Mouse (Mus musculus) forebrain, embryonic 10.5 days (tissue): Measurements from ENCODE around the gene Prr23a1. TPM values are rescaled to one million over a fixed set of nuclear protein-coding genes. Genes with fewer than 3 reads are reported as not detected.

Source experiments
- DNase-seq: peaks from one replicate; pipeline ENCODE4 v3.0.0-alpha.2; 2017; ENCODE audit warnings: low spot score; ENCODE audit errors: extremely low spot score
- H3K27ac ChIP-seq: fragments of 300-500 bp; sonication (generic); 2 replicates; pipeline ENCODE4 v1.5.1; 2016; ENCODE audit warnings: mild to moderate bottlenecking
- H3K27me3 ChIP-seq: fragments of 300-500 bp; sonication (generic); 2 replicates; pipeline ENCODE4 v1.6.1; 2016; ENCODE audit warnings: mild to moderate bottlenecking; ENCODE audit not compliant: poor library complexity, severe bottlenecking
- H3K36me3 ChIP-seq: fragments of 300-500 bp; sonication (generic); replicated peaks from 2 replicates; pipeline ENCODE4 v1.6.1; 2016; ENCODE audit warnings: mild to moderate bottlenecking, moderate library complexity
- H3K4me1 ChIP-seq: fragments of 300-500 bp; sonication (generic); 2 replicates; pipeline ENCODE4 v1.6.1; 2016
- H3K4me3 ChIP-seq: fragments of 300-500 bp; sonication (generic); 2 replicates; pipeline ENCODE4 v1.5.1; 2016; ENCODE audit warnings: mild to moderate bottlenecking, moderate library complexity
- H3K9me3 ChIP-seq: fragments of 300-500 bp; sonication (generic); 2 replicates; pipeline ENCODE4 v1.6.1; 2016; ENCODE audit warnings: mild to moderate bottlenecking, moderate library complexity
- WGBS: fragments of 180-500 bp; shearing (Covaris S2); methylation state at CpG from one replicate; pipeline ENCODE4 v1.1.7; 2016; 5-methylcytosine and 5-hydroxymethylcytosine counted together
- polyA plus RNA-seq: library from polyadenylated mRNA; unstranded; fragments of >200 nt; fragmentation: Nextera tagmentation; extraction: Ambion mirVana; gene quantifications from 2 replicates; pipeline ENCODE4 v1.2.1, GENCODE M21; 2016

The Prr23a1 gene
- polyA plus RNA-seq, 1 experiment from 2014 or later: 0.16 TPM

GRCm38 (mm10) chr9:98829508-98829907 lies 12.8 kb upstream of the Prr23a1 start:
- Histone ChIP-seq H3K27ac (no peak overlapping the region), H3K4me1 (peaks cover 10% of the 10 kb centered on the region; the same call in 1 of the 2 replicates), H3K9me3 (no peaks in the 10 kb centered on the region), H3K4me3 (no peak overlapping the region), H3K27me3 (no peaks in the 10 kb centered on the region), H3K36me3 (no peaks in the 10 kb centered on the region)
- 65% methylated on average over 5 of the region's 5 CpGs for WGBS
- no peak for DNase-seq

- Histone ChIP-seq H3K9me3 (peaks cover 6% of the 10 kb centered on the region; the same call in 1 of the 2 replicates), H3K4me1 (peaks cover 4% of the 10 kb centered on the region; the same call in 1 of the 2 replicates), H3K4me3 (no peak overlapping the region), H3K27ac (no peak overlapping the region), H3K36me3 (no peaks in the 10 kb centered on the region), H3K27me3 (peaks cover 7% of the 10 kb centered on the region; the same call in 1 of the 2 replicates)
- 91% methylated on average over 7 of the region's 7 CpGs for WGBS
- no peak for DNase-seq
These were observed 4.7 kb upstream of the Prr23a1 start for GRCm38 (mm10) chr9:98837537-98838074.

- no peak within 1 kb of the TSS for H3K4me3 ChIP-seq
- no peaks in the 10 kb centered on the region for H3K9me3 ChIP-seq
- H3K4me1 ChIP-seq: no peaks in the 10 kb centered on the region
- no peaks in the 10 kb centered on the region for H3K36me3 ChIP-seq
- DNase-seq: no peak
- 80% methylated on average over 18 of the region's 18 CpGs for WGBS
- H3K27ac ChIP-seq: no peak within 1 kb of the TSS
- no peaks in the 10 kb centered on the region for H3K27me3 ChIP-seq
These were observed 13.9 kb downstream of the Prr23a1 start, which contains the start of gene Prr23a2 for GRCm38 (mm10) chr9:98856210-98856609. Gene Prr23a2 (plus strand): TSS chr9:98856494.

- 70% methylated on average over 3 of the region's 3 CpGs for WGBS
- Histone ChIP-seq H3K4me3 (no peak overlapping the region), H3K36me3 (no peaks in the 10 kb centered on the region), H3K27me3 (peaks cover 15% of the 10 kb centered on the region; the same call in 1 of the 2 replicates), H3K4me1 (no peaks in the 10 kb centered on the region), H3K9me3 (peaks cover 13% of the 10 kb centered on the region), H3K27ac (no peak overlapping the region)
- no peak for DNase-seq
These were observed 21.2 kb downstream of the Prr23a1 start for GRCm38 (mm10) chr9:98863463-98863862.

- Histone ChIP-seq H3K4me1 (no peaks in the 10 kb centered on the region), H3K4me3 (peak within 1 kb of the TSS; percentile 20; the same call in 1 of the 2 replicates), H3K27me3 (peaks cover 15% of the 10 kb centered on the region; the same call in 1 of the 2 replicates), H3K27ac (no peak within 1 kb of the TSS), H3K36me3 (no peaks in the 10 kb centered on the region), H3K9me3 (peaks cover 13% of the 10 kb centered on the region)
- WGBS: 52% methylated on average over 22 of the region's 22 CpGs
- DNase-seq: no peak
These were observed 22.3 kb downstream of the Prr23a1 start, which contains the start of gene Prr23a3 for GRCm38 (mm10) chr9:98864571-98864970. Gene Prr23a3 (plus strand): TSS chr9:98864767.

Other genes with a start within 250 kb of the Prr23a1 start
- 82.5 and 82.6 TPM in 2 replicates for gene Mrps22, start 240.8 kb upstream of the Prr23a1 start, polyA plus RNA-seq
- not detected in 2 replicates for gene Prr23a2, start 14.0 kb downstream of the Prr23a1 start, polyA plus RNA-seq
- gene Prr23a3, start 22.3 kb downstream of the Prr23a1 start, polyA plus RNA-seq: 0.09 and 0.10 TPM in 2 replicates
- not detected in 2 replicates for gene 7420426K07Rik, start 60.6 kb downstream of the Prr23a1 start, polyA plus RNA-seq
- gene Foxl2, start 112.8 kb downstream of the Prr23a1 start, polyA plus RNA-seq: 0.98 and 1.1 TPM in 2 replicates
- gene Faim, start 143.9 kb downstream of the Prr23a1 start, polyA plus RNA-seq: 69.0 and 71.3 TPM in 2 replicates
- gene Gm1123, start 193.2 kb downstream of the Prr23a1 start, polyA plus RNA-seq: not detected in 2 replicates